10 mouse cellular contexts compared by ENCODE assay signal in the genomic region with DNA sequence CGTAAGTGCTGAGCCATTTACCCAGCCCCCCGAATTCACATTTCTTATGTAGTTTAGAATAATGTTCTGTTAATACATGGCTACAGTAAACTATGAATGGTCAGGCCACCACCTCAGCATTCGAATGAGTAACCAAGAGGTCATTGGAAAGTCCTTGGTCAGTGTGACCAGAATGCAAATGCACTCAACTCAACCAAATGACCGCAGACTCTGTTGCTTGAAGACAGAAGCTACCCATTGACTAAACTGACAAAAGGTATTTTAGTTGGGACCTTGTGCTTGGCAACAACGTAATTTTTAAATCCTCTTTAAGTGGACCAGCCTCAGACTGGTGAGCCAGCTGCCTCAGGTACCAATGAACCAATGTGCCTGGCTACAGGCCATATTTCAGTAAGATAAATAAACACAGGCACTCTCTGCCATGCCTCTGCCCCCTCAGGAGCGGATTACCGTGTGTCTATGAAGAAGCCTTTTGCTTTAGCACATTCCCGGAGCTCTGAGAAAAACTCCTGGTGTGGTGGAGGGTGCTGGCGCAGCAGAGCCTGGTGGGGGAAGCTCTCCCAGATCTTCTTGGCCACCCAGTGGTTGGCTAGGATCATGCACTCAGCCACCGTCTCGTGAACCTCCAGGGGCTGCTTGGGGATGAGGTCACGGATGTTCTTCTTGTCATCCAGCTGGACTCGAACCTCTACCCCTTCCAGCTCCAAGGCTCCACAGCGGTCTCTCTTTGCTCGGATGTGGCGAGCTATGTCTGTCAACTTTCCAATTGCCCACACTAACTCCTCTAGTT. TPM values are rescaled to one million over a fixed set of nuclear protein-coding genes. Genes with fewer than 3 reads are reported as not detected.
DNase-seq lines count a peak whose midpoint lies in the region; ATAC-seq and TF ChIP-seq lines count a peak whose summit lies in the region.
"Had no signal": no experiment of that assay in that cellular context is flagged by ENCODE, and none has a peak within 500 bp of the region (broad histone marks: within the 10 kb centered on the region; RNA-seq: fewer than 3 reads in every experiment).

No protein-coding gene starts in this region.

- H3K27ac ChIP-seq in intestine, embryonic 14.5 days (ENCODE audit: low read depth) = no peak overlapping the region
- no peak overlapping the region for H3K27ac ChIP-seq in intestine, embryonic 15.5 days
- no peak overlapping the region for H3K27ac ChIP-seq in kidney, adult 2 months (ENCODE audit: insufficient read depth, low read depth, low read length)
- H3K27ac ChIP-seq: forebrain, embryonic 10.5 days had no signal

- peak; percentile 24 for TF ChIP-seq CTCF in E14TG2a.4 (conservative IDR thresholded peaks at IDR 0.05; ENCODE audit: low read length)
- TF ChIP-seq CTCF in kidney, adult 2 months (conservative IDR thresholded peaks at IDR 0.05; ENCODE audit: insufficient read depth, insufficient read length, low read depth, low read length) = peak; percentile 36; the same call in 1 of the 2 replicates

- peak; percentile 52 for DNase-seq in intestine, embryonic 14.5 days (ENCODE audit: low spot score)
- peak; percentile 16 for DNase-seq in 3T3-L1 (ENCODE audit: low read depth, low spot score)
- peak; percentile 61 for DNase-seq in kidney, adult 2 months
- DNase-seq in thymus, adult 18-20 months = no peak
- DNase-seq in urinary bladder, postnatal 14 days (ENCODE audit: low spot score) = no peak
- DNase-seq: cerebellum, adult 2 months; thymus, postnatal 25 days had no signal

- no peaks in the 10 kb centered on the region for H3K4me1 ChIP-seq in intestine, embryonic 14.5 days (replicated peaks; ENCODE audit: control insufficient read depth, insufficient read depth, low read length)
- no peaks in the 10 kb centered on the region for H3K4me1 ChIP-seq in intestine, embryonic 15.5 days (replicated peaks)
- peaks cover 39% of the 10 kb centered on the region for H3K4me1 ChIP-seq in E14TG2a.4 (replicated peaks; ENCODE audit: low read depth, low read length)
- no peaks in the 10 kb centered on the region for H3K4me1 ChIP-seq in kidney, adult 2 months (ENCODE audit: control insufficient read depth, insufficient read depth, low read length)
- H3K4me1 ChIP-seq: forebrain, embryonic 10.5 days had no signal

- no peak overlapping the region for H3K9ac ChIP-seq in intestine, embryonic 14.5 days (ENCODE audit: low read length)
- H3K9ac ChIP-seq in intestine, embryonic 15.5 days = no peak overlapping the region

- no peaks in the 10 kb centered on the region for H3K27me3 ChIP-seq in intestine, embryonic 14.5 days (replicated peaks; ENCODE audit: control insufficient read depth, insufficient read depth, low read length)
- H3K27me3 ChIP-seq in intestine, embryonic 15.5 days (replicated peaks) = no peaks in the 10 kb centered on the region
- H3K27me3 ChIP-seq in E14TG2a.4 (ENCODE audit: insufficient read depth, low read length) = no peaks in the 10 kb centered on the region
- H3K27me3 ChIP-seq in kidney, adult 2 months (replicated peaks; ENCODE audit: control insufficient read depth, insufficient read depth, low read length) = no peaks in the 10 kb centered on the region

- H3K36me3 ChIP-seq in intestine, embryonic 14.5 days (ENCODE audit: control insufficient read depth, insufficient read depth, low read length) = peaks cover 71% of the 10 kb centered on the region
- H3K36me3 ChIP-seq in intestine, embryonic 15.5 days = peaks cover 20% of the 10 kb centered on the region
- peaks cover 51% of the 10 kb centered on the region for H3K36me3 ChIP-seq in E14TG2a.4 (ENCODE audit: insufficient read depth, low read length)
- peaks cover 3% of the 10 kb centered on the region; the same call in 1 of the 2 replicates for H3K36me3 ChIP-seq in kidney, adult 2 months (ENCODE audit: control insufficient read depth, insufficient read depth, low read length)

- H3K4me3 ChIP-seq in intestine, embryonic 14.5 days (ENCODE audit: low read depth, low read length) = no peak overlapping the region
- no peak overlapping the region for H3K4me3 ChIP-seq in intestine, embryonic 15.5 days (replicated peaks)
- H3K4me3 ChIP-seq in E14TG2a.4 (replicated peaks; ENCODE audit: low read length) = no peak overlapping the region
- no peak overlapping the region for H3K4me3 ChIP-seq in kidney, adult 2 months (ENCODE audit: insufficient read depth, low read depth, low read length)
- H3K4me3 ChIP-seq: forebrain, embryonic 10.5 days had no signal

- H3K9me3 ChIP-seq in intestine, embryonic 14.5 days (ENCODE audit: control insufficient read depth, low read length) = no peaks in the 10 kb centered on the region
- no peaks in the 10 kb centered on the region for H3K9me3 ChIP-seq in intestine, embryonic 15.5 days
- no peaks in the 10 kb centered on the region for H3K9me3 ChIP-seq in E14TG2a.4 (ENCODE audit: low read length)
- H3K9me3 ChIP-seq: forebrain, embryonic 10.5 days had no signal

- no peak overlapping the region for H3K4me2 ChIP-seq in intestine, embryonic 14.5 days (ENCODE audit: low read length)
- H3K4me2 ChIP-seq in intestine, embryonic 15.5 days (replicated peaks) = no peak overlapping the region

- ATAC-seq in intestine, embryonic 14.5 days (replicated peaks; ENCODE audit: low FRiP score, low TSS enrichment, low read depth) = no peak
- ATAC-seq in intestine, embryonic 15.5 days = no peak

- WGBS in intestine, embryonic 14.5 days = 64% methylated on average over 16 of the region's 16 CpGs
- WGBS in intestine, embryonic 15.5 days = 64% methylated on average over 16 of the region's 16 CpGs
- WGBS in kidney, adult 2 months = 55% methylated on average over 16 of the region's 16 CpGs

- no peak for TF ChIP-seq POLR2A in kidney, adult 2 months (IDR thresholded peaks at IDR 0.05; ENCODE audit: low read depth, low read length)

RNA-seq across cellular contexts. Expression of a gene that starts 29.8 kb away (rescaled TPM):
- 238 and 241 TPM in 2 replicates for polyA plus RNA-seq in intestine, embryonic 14.5 days (2014; fragmentation: Nextera tagmentation; extraction: Ambion mirVana)
- polyA plus RNA-seq in intestine, embryonic 15.5 days (2015; fragmentation: Nextera tagmentation; extraction: Ambion mirVana) = 171 and 190 TPM in 2 replicates
- 3.2 and 5.5 TPM in 2 replicates for polyA plus RNA-seq in kidney, adult 2 months (2012; rRNA removed)

RNA-seq across cellular contexts. Expression of a gene that starts 29.9 kb away (rescaled TPM):
- polyA plus RNA-seq in intestine, embryonic 14.5 days (2014; fragmentation: Nextera tagmentation; extraction: Ambion mirVana) = 21.8 and 24.3 TPM in 2 replicates
- polyA plus RNA-seq in intestine, embryonic 15.5 days (2015; fragmentation: Nextera tagmentation; extraction: Ambion mirVana) = 19.3 and 19.8 TPM in 2 replicates
- 13.0 and 13.6 TPM in 2 replicates for polyA plus RNA-seq in kidney, adult 2 months (2012; rRNA removed)

RNA-seq across cellular contexts. Expression of a gene that starts 57.8 kb away (rescaled TPM):
- 90.9 and 103 TPM in 2 replicates for polyA plus RNA-seq in intestine, embryonic 14.5 days (2014; fragmentation: Nextera tagmentation; extraction: Ambion mirVana)
- polyA plus RNA-seq in intestine, embryonic 15.5 days (2015; fragmentation: Nextera tagmentation; extraction: Ambion mirVana) = 97.9 and 102 TPM in 2 replicates
- 40.8 and 46.3 TPM in 2 replicates for polyA plus RNA-seq in kidney, adult 2 months (2012; rRNA removed)

Comparison
In these comparisons a context has a peak if more than half of its experiments do, and no peak if none do; other contexts are left out.
1. DNase-seq: peak in intestine, embryonic 14.5 days (single experiment), 3T3-L1 (single experiment) and kidney, adult 2 months (single experiment); none in thymus, adult 18-20 months (0 of 2) and urinary bladder, postnatal 14 days (single experiment).
2. RNA of a gene that starts 29.8 kb away (polyA plus RNA-seq): 238 to 241 TPM in intestine, embryonic 14.5 days and 171 to 190 TPM in intestine, embryonic 15.5 days; 3.2 to 5.5 TPM in kidney, adult 2 months; every median in the first group is over 10 times any median in the second.